Mouse (Mus musculus): ENCODE results near the gene Fam166b. TPM values are rescaled to one million over a fixed set of nuclear protein-coding genes. Genes with fewer than 3 reads are reported as not detected.

Gene Fam166b
- polyA plus RNA-seq, 1 experiment from 2014 or later = 1.4 TPM

GRCm38 (mm10) chr4:43425648-43426380 is 3.1 kb downstream of the Fam166b start:
- Histone ChIP-seq H3K4me3 (ENCODE audit: low read length) (no peak overlapping the region), H3K9ac (ENCODE audit: low read depth, low read length) (no peak overlapping the region), H3K27me3 (replicated peaks; ENCODE audit: control insufficient read depth, insufficient read depth, low read length) (0 out of 2 replicates have a peak, but pooled peaks cover 3% of the 10 kb centered on the region), H3K27ac (ENCODE audit: low read depth, low read length) (no peak overlapping the region), H3K9me3 (ENCODE audit: control insufficient read depth, low read length) (no peaks in the 10 kb centered on the region), H3K36me3 (ENCODE audit: control insufficient read depth, insufficient read depth, low read length) (peaks cover 51% of the 10 kb centered on the region), H3K4me1 (ENCODE audit: control insufficient read depth, insufficient read depth, low read depth, low read length) (peaks cover 6% of the 10 kb centered on the region), H3K4me2 (ENCODE audit: low read length) (no peak overlapping the region)
- no peak for ATAC-seq
- 19% methylated on average over 31 of the region's 31 CpGs for WGBS

- ATAC-seq = no peak
- 33% methylated on average over 14 of the region's 14 CpGs for WGBS
- peak overlapping the region; percentile 8; the same call in 1 of the 2 replicates for H3K9ac ChIP-seq (ENCODE audit: low read depth, low read length)
- H3K27ac ChIP-seq (ENCODE audit: low read depth, low read length) = no peak overlapping the region
- H3K36me3 ChIP-seq (ENCODE audit: control insufficient read depth, insufficient read depth, low read length) = peaks cover 51% of the 10 kb centered on the region
- H3K4me3 ChIP-seq (ENCODE audit: low read length) = no peak overlapping the region
- H3K27me3 ChIP-seq (replicated peaks; ENCODE audit: control insufficient read depth, insufficient read depth, low read length) = 0 out of 2 replicates have a peak, but pooled peaks cover 3% of the 10 kb centered on the region
- H3K4me2 ChIP-seq (ENCODE audit: low read length) = no peak overlapping the region
- no peaks in the 10 kb centered on the region for H3K9me3 ChIP-seq (ENCODE audit: control insufficient read depth, low read length)
- peaks cover 6% of the 10 kb centered on the region for H3K4me1 ChIP-seq (ENCODE audit: control insufficient read depth, insufficient read depth, low read depth, low read length)
These were observed 3.7 kb downstream of the Fam166b start for GRCm38 (mm10) chr4:43425197-43425596.

- Histone ChIP-seq H3K9me3 (ENCODE audit: control insufficient read depth, low read length) (no peaks in the 10 kb centered on the region), H3K4me2 (ENCODE audit: low read length) (no peak overlapping the region), H3K4me1 (ENCODE audit: control insufficient read depth, insufficient read depth, low read depth, low read length) (peaks cover 6% of the 10 kb centered on the region), H3K27me3 (replicated peaks; ENCODE audit: control insufficient read depth, insufficient read depth, low read length) (0 out of 2 replicates have a peak, but pooled peaks cover 3% of the 10 kb centered on the region), H3K4me3 (ENCODE audit: low read length) (no peak overlapping the region), H3K9ac (ENCODE audit: low read depth, low read length) (no peak overlapping the region), H3K27ac (ENCODE audit: low read depth, low read length) (no peak overlapping the region), H3K36me3 (ENCODE audit: control insufficient read depth, insufficient read depth, low read length) (peaks cover 51% of the 10 kb centered on the region)
- no peak for ATAC-seq
- 77% methylated on average over 9 of the region's 9 CpGs for WGBS
These were observed 4.9 kb downstream of the Fam166b start for GRCm38 (mm10) chr4:43424072-43424471.

GRCm38 (mm10) chr4:43423267-43423934 is 5.5 kb downstream of the Fam166b start:
- Histone ChIP-seq H3K9ac (ENCODE audit: low read depth, low read length) (no peak overlapping the region), H3K36me3 (ENCODE audit: control insufficient read depth, insufficient read depth, low read length) (peaks cover 51% of the 10 kb centered on the region), H3K27me3 (replicated peaks; ENCODE audit: control insufficient read depth, insufficient read depth, low read length) (0 out of 2 replicates have a peak, but pooled peaks cover 3% of the 10 kb centered on the region), H3K4me1 (ENCODE audit: control insufficient read depth, insufficient read depth, low read depth, low read length) (peaks cover 4% of the 10 kb centered on the region), H3K27ac (ENCODE audit: low read depth, low read length) (no peak overlapping the region), H3K4me2 (ENCODE audit: low read length) (no peak overlapping the region), H3K9me3 (ENCODE audit: control insufficient read depth, low read length) (no peaks in the 10 kb centered on the region), H3K4me3 (ENCODE audit: low read length) (no peak overlapping the region)
- no peak for ATAC-seq
- 92% methylated on average over 20 of the region's 20 CpGs for WGBS

- no peak overlapping the region for H3K9ac ChIP-seq (ENCODE audit: low read depth, low read length)
- H3K9me3 ChIP-seq (ENCODE audit: control insufficient read depth, low read length) = no peaks in the 10 kb centered on the region
- no peaks in the 10 kb centered on the region; the same call in 1 of the 2 replicates for H3K4me1 ChIP-seq (ENCODE audit: control insufficient read depth, insufficient read depth, low read depth, low read length)
- H3K27ac ChIP-seq (ENCODE audit: low read depth, low read length) = no peak overlapping the region
- H3K4me2 ChIP-seq (ENCODE audit: low read length) = no peak overlapping the region
- peaks cover 56% of the 10 kb centered on the region for H3K36me3 ChIP-seq (ENCODE audit: control insufficient read depth, insufficient read depth, low read length)
- WGBS = 73% methylated on average over 28 of the region's 28 CpGs
- 0 out of 2 replicates have a peak, but pooled peaks cover 3% of the 10 kb centered on the region for H3K27me3 ChIP-seq (replicated peaks; ENCODE audit: control insufficient read depth, insufficient read depth, low read length)
- ATAC-seq = no peak
- H3K4me3 ChIP-seq (ENCODE audit: low read length) = no peak overlapping the region
These were observed 7.2 kb downstream of the Fam166b start for GRCm38 (mm10) chr4:43421632-43422240.

GRCm38 (mm10) chr4:43420305-43420704 is 8.6 kb downstream of the Fam166b start:
- ATAC-seq = no peak; the same call in 1 of the 2 replicates
- H3K27me3 ChIP-seq (replicated peaks; ENCODE audit: control insufficient read depth, insufficient read depth, low read length) = 0 out of 2 replicates have a peak, but pooled peaks cover 3% of the 10 kb centered on the region
- WGBS = 4% methylated on average over 6 of the region's 6 CpGs

GRCm38 (mm10) chr4:43419801-43420281 is 9.1 kb downstream of the Fam166b start:
- H3K27me3 ChIP-seq (replicated peaks; ENCODE audit: control insufficient read depth, insufficient read depth, low read length) = 0 out of 2 replicates have a peak, but pooled peaks cover 3% of the 10 kb centered on the region
- no peak overlapping the region for H3K27ac ChIP-seq (ENCODE audit: low read depth, low read length)
- no peaks in the 10 kb centered on the region for H3K9me3 ChIP-seq (ENCODE audit: control insufficient read depth, low read length)
- H3K4me2 ChIP-seq (ENCODE audit: low read length) = no peak overlapping the region
- H3K4me1 ChIP-seq (ENCODE audit: control insufficient read depth, insufficient read depth, low read depth, low read length) = peaks cover 3% of the 10 kb centered on the region; the same call in 1 of the 2 replicates
- no peak; the same call in 1 of the 2 replicates for ATAC-seq
- WGBS = 65% methylated on average over 9 of the region's 9 CpGs
- H3K4me3 ChIP-seq (ENCODE audit: low read length) = no peak overlapping the region
- H3K9ac ChIP-seq (ENCODE audit: low read depth, low read length) = no peak overlapping the region
- peaks cover 53% of the 10 kb centered on the region for H3K36me3 ChIP-seq (ENCODE audit: control insufficient read depth, insufficient read depth, low read length)

More at GRCm38 (mm10) chr4:43420305-43420704, 8.6 kb downstream of the Fam166b start:
- Histone ChIP-seq H3K4me2 (ENCODE audit: low read length) (no peak overlapping the region), H3K4me1 (ENCODE audit: control insufficient read depth, insufficient read depth, low read depth, low read length) (peaks cover 3% of the 10 kb centered on the region; the same call in 1 of the 2 replicates), H3K9me3 (ENCODE audit: control insufficient read depth, low read length) (no peaks in the 10 kb centered on the region), H3K36me3 (ENCODE audit: control insufficient read depth, insufficient read depth, low read length) (peaks cover 58% of the 10 kb centered on the region), H3K4me3 (ENCODE audit: low read length) (no peak overlapping the region), H3K9ac (ENCODE audit: low read depth, low read length) (no peak overlapping the region), H3K27ac (ENCODE audit: low read depth, low read length) (no peak overlapping the region)

- no peaks in the 10 kb centered on the region for H3K9me3 ChIP-seq (ENCODE audit: control insufficient read depth, low read length)
- H3K27ac ChIP-seq (ENCODE audit: low read depth, low read length) = no peak overlapping the region
- H3K9ac ChIP-seq (ENCODE audit: low read depth, low read length) = no peak overlapping the region
- H3K4me3 ChIP-seq (ENCODE audit: low read length) = no peak overlapping the region
- no peak overlapping the region for H3K4me2 ChIP-seq (ENCODE audit: low read length)
- 0 out of 2 replicates have a peak, but pooled peaks cover under 1% of the 10 kb centered on the region for H3K27me3 ChIP-seq (replicated peaks; ENCODE audit: control insufficient read depth, insufficient read depth, low read length)
- peaks cover 3% of the 10 kb centered on the region; the same call in 1 of the 2 replicates for H3K4me1 ChIP-seq (ENCODE audit: control insufficient read depth, insufficient read depth, low read depth, low read length)
- ATAC-seq = no peak
- peaks cover 46% of the 10 kb centered on the region for H3K36me3 ChIP-seq (ENCODE audit: control insufficient read depth, insufficient read depth, low read length)
- WGBS = 56% methylated on average over 15 of the region's 15 CpGs
These were observed 9.8 kb downstream of the Fam166b start for GRCm38 (mm10) chr4:43418973-43419656.
